In the genomic region with DNA sequence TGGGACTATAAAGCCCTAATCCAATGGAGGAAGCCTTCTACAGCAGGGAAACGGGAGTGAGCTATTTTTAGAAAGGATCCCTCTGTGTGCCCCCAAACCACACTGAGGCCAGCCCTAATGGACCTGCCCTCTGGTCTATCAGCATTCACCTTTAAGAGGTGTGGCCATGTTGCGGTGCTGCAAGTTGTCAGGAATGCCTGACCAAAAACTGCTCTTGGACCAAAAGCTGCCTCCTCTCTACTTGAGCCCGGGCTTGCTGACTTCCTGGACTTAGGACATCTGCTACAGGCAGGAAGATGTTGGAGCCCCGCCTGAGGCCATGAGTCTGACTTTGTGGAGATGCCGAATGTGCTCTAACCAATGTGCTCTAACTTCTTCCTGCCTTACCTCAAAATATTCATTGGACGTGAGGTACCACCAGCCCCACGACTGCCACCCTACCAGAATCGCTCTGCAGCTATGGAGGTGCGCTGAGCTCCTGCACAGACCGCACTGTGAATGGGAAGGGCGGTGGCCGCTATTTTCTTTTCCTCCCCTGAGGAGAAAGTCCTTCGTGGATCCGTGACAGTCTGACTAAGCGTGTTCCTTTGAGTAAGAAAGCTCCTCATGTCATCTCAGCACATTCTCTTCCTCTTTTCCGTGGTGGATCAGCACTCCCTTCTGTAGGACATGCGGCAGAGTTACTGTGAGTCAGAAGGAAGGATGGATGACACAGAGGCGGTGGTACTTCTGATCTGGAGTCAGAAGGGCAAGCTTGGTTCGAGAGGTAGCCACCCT, we compare ENCODE assay signal across 12 mouse cellular contexts.
DNase-seq lines count a peak whose midpoint lies in the region; ATAC-seq and TF ChIP-seq lines count a peak whose summit lies in the region.
"Had no signal": no experiment of that assay in that cellular context is flagged by ENCODE, and none has a peak within 500 bp of the region (broad histone marks: within the 10 kb centered on the region; RNA-seq: fewer than 3 reads in every experiment).

No protein-coding gene starts in this region.

- no peaks in the 10 kb centered on the region for H3K27me3 ChIP-seq in kidney, embryonic 16.5 days (ENCODE audit: insufficient read depth, low read length)
- no peaks in the 10 kb centered on the region for H3K27me3 ChIP-seq in midbrain, embryonic 10.5 days (ENCODE audit: low read depth, poor library complexity, severe bottlenecking)
- no peaks in the 10 kb centered on the region for H3K27me3 ChIP-seq in midbrain, embryonic 14.5 days (ENCODE audit: control insufficient read depth, insufficient read depth, low read length)
- no peaks in the 10 kb centered on the region for H3K27me3 ChIP-seq in heart, adult 2 months (ENCODE audit: control insufficient read depth, insufficient read depth, low read length)
- H3K27me3 ChIP-seq: forebrain, embryonic 15.5 days; limb, embryonic 15.5 days; neural tube, embryonic 13.5 days had no signal

- no peak overlapping the region for H3K4me2 ChIP-seq in kidney, embryonic 16.5 days (replicated peaks; ENCODE audit: low read depth, low read length)
- H3K4me2 ChIP-seq in midbrain, embryonic 14.5 days (ENCODE audit: low read length): no peak overlapping the region
- H3K4me2 ChIP-seq: forebrain, embryonic 15.5 days; limb, embryonic 15.5 days; neural tube, embryonic 13.5 days had no signal

- H3K9me3 ChIP-seq in kidney, embryonic 16.5 days (ENCODE audit: low read length): no peaks in the 10 kb centered on the region
- H3K9me3 ChIP-seq in midbrain, embryonic 10.5 days (replicated peaks): no peaks in the 10 kb centered on the region
- H3K9me3 ChIP-seq in midbrain, embryonic 14.5 days (ENCODE audit: control insufficient read depth, low read length): no peaks in the 10 kb centered on the region
- H3K9me3 ChIP-seq: forebrain, embryonic 15.5 days; limb, embryonic 15.5 days; neural tube, embryonic 13.5 days had no signal

- TF ChIP-seq EP300 in heart, adult 2 months (IDR thresholded peaks at IDR 0.05; ENCODE audit: insufficient read depth, low read depth, low read length): peak; percentile 41; the same call in 1 of the 2 replicates

- no peaks in the 10 kb centered on the region for H3K36me3 ChIP-seq in kidney, embryonic 16.5 days (ENCODE audit: insufficient read depth, low read length)
- no peaks in the 10 kb centered on the region for H3K36me3 ChIP-seq in midbrain, embryonic 10.5 days
- no peaks in the 10 kb centered on the region for H3K36me3 ChIP-seq in midbrain, embryonic 14.5 days (ENCODE audit: control insufficient read depth, insufficient read depth, low read length)
- H3K36me3 ChIP-seq in heart, adult 2 months (ENCODE audit: control insufficient read depth, insufficient read depth, low read length): peaks cover 4% of the 10 kb centered on the region
- no peaks in the 10 kb centered on the region for H3K36me3 ChIP-seq in macrophage (ENCODE audit: inconsistent target)
- H3K36me3 ChIP-seq: forebrain, embryonic 15.5 days; limb, embryonic 15.5 days; neural tube, embryonic 13.5 days had no signal

- no peak overlapping the region for H3K4me3 ChIP-seq in kidney, embryonic 16.5 days (ENCODE audit: low read length)
- H3K4me3 ChIP-seq in midbrain, embryonic 10.5 days: no peak overlapping the region
- H3K4me3 ChIP-seq in midbrain, embryonic 14.5 days (replicated peaks; ENCODE audit: low read depth, low read length): no peak overlapping the region
- H3K4me3 ChIP-seq in heart, adult 2 months: peak overlapping the region; percentile 36
- no peak overlapping the region for H3K4me3 ChIP-seq in macrophage (ENCODE audit: inconsistent target)
- H3K4me3 ChIP-seq: forebrain, embryonic 15.5 days; limb, embryonic 15.5 days; neural tube, embryonic 13.5 days had no signal

- no peak overlapping the region; the same call in 1 of the 2 replicates for H3K27ac ChIP-seq in kidney, embryonic 16.5 days (ENCODE audit: low read length)
- peak overlapping the region; percentile 42; the same call in 1 of the 2 replicates for H3K27ac ChIP-seq in midbrain, embryonic 10.5 days (replicated peaks)
- no peak overlapping the region for H3K27ac ChIP-seq in midbrain, embryonic 14.5 days (replicated peaks; ENCODE audit: low read depth, low read length)
- peak overlapping the region; percentile 80 for H3K27ac ChIP-seq in heart, adult 2 months
- peak overlapping the region; percentile 98 for H3K27ac ChIP-seq in macrophage
- H3K27ac ChIP-seq: forebrain, embryonic 15.5 days; limb, embryonic 15.5 days; neural tube, embryonic 13.5 days had no signal

- intact Hi-C loops in heart, adult 2 months (cut with DNase I): loop anchor here (2.0 kb wide), 2 partner anchors 47 to 121 kb away; no protein-coding TSS in a partner anchor

- 0 out of 2 replicates have a peak overlapping the region, but pooled peaks have one; percentile 7 for H3K9ac ChIP-seq in kidney, embryonic 16.5 days (replicated peaks; ENCODE audit: low read length)
- no peak overlapping the region for H3K9ac ChIP-seq in midbrain, embryonic 14.5 days (replicated peaks; ENCODE audit: low read length)
- H3K9ac ChIP-seq in heart, adult 2 months (ENCODE audit: low read depth, low read length): peak overlapping the region; percentile 41; the same call in 1 of the 2 replicates
- H3K9ac ChIP-seq: forebrain, embryonic 15.5 days; limb, embryonic 15.5 days; neural tube, embryonic 13.5 days had no signal

- no peak for ATAC-seq in kidney, embryonic 16.5 days (ENCODE audit: low FRiP score, low TSS enrichment)
- no peak for ATAC-seq in midbrain, embryonic 14.5 days (ENCODE audit: low FRiP score, low TSS enrichment)
- ATAC-seq: forebrain, embryonic 15.5 days had no signal

- no peak for TF ChIP-seq CTCF in heart, adult 2 months (IDR thresholded peaks at IDR 0.05)

- no peaks in the 10 kb centered on the region for H3K79me2 ChIP-seq in heart, adult 2 months (replicated peaks; ENCODE audit: control insufficient read depth, insufficient read depth, low read length)
- H3K79me2 ChIP-seq in macrophage (ENCODE audit: inconsistent target): no peaks in the 10 kb centered on the region

- no peak for DNase-seq in kidney, adult 8-10 months
- no peak for DNase-seq in midbrain, embryonic 10.5 days (ENCODE audit: low spot score)
- no peak for DNase-seq in midbrain, embryonic 14.5 days
- DNase-seq in heart, adult 2 months: peak; percentile 57 to 64
- DNase-seq in yolk sac, embryonic 10.5 days (ENCODE audit: low spot score): no peak
- DNase-seq in spleen, postnatal 36 days (ENCODE audit: low spot score in 2 of 2): no peak
- DNase-seq: right cerebral cortex, postnatal 4 days had no signal

- 74% methylated on average over 19 of the region's 19 CpGs for WGBS in kidney, embryonic 16.5 days
- 90% methylated on average over 19 of the region's 19 CpGs for WGBS in midbrain, embryonic 10.5 days
- 90% methylated on average over 19 of the region's 19 CpGs for WGBS in midbrain, embryonic 14.5 days
- WGBS in heart, adult 2 months: 38% methylated on average over 19 of the region's 19 CpGs
- WGBS in macrophage (ENCODE audit: missing documents): 59% methylated on average over 19 of the region's 19 CpGs

- TF ChIP-seq POLR2A in heart, adult 2 months (IDR thresholded peaks at IDR 0.05; ENCODE audit: insufficient read depth, low read depth, low read length): peak; percentile 26; the same call in 1 of the 2 replicates

- peaks cover 24% of the 10 kb centered on the region for H3K4me1 ChIP-seq in kidney, embryonic 16.5 days (ENCODE audit: insufficient read depth, low read length)
- peaks cover 22% of the 10 kb centered on the region for H3K4me1 ChIP-seq in midbrain, embryonic 10.5 days
- H3K4me1 ChIP-seq in midbrain, embryonic 14.5 days (ENCODE audit: control insufficient read depth, insufficient read depth, low read length): peaks cover 14% of the 10 kb centered on the region; the same call in 1 of the 2 replicates
- peaks cover 23% of the 10 kb centered on the region for H3K4me1 ChIP-seq in heart, adult 2 months (ENCODE audit: control insufficient read depth, insufficient read depth, low read length)

Comparison
In these comparisons a context has a peak if more than half of its experiments do, and no peak if none do; other contexts are left out.
1. H3K27ac ChIP-seq: peak in midbrain, embryonic 10.5 days (single experiment), heart, adult 2 months (single experiment) and macrophage (single experiment); none in kidney, embryonic 16.5 days (single experiment) and midbrain, embryonic 14.5 days (single experiment).
2. DNase-seq: peak in heart, adult 2 months (2 of 2); none in kidney, adult 8-10 months (0 of 2), midbrain, embryonic 10.5 days (single experiment), midbrain, embryonic 14.5 days (single experiment), yolk sac, embryonic 10.5 days (single experiment) and spleen, postnatal 36 days (0 of 2).